Mouse (Mus musculus): Measurements from ENCODE around the gene Ip6k3. TPM values are rescaled to one million over a fixed set of nuclear protein-coding genes. Genes with fewer than 3 reads are reported as not detected.
A peak's percentile ranks its signal among the peaks of the same experiment; 100 is the strongest.

Ip6k3 gene
- total RNA-seq (2018; cell fraction: chromatin; rRNA removed) = 1 to 10 TPM in 10 of 26 experiments, under 1 TPM in 3, not detected in 13; 0.33 to 2.5 (median 1.4) TPM
- total RNA-seq (2018; cell fraction: cytosol; rRNA removed) = 1 to 10 TPM in 12 of 26 experiments, under 1 TPM in 3, not detected in 11; 0.05 to 3.0 (median 2.1) TPM
- total RNA-seq (2018; cell fraction: nucleus; rRNA removed) = 1 to 10 TPM in 12 of 26 experiments, under 1 TPM in 1, not detected in 13; 0.77 to 3.2 (median 1.9) TPM
- polyA plus RNA-seq (2018) = not detected in 3 replicates

GRCm38 (mm10) chr17:27167545-27167944 is at the start of gene Ip6k3:
Gene Ip6k3 (minus strand): TSS chr17:27167795.
- H3K79me2 ChIP-seq (ENCODE audit: inconsistent target) = no peaks in the 10 kb centered on the region
- WGBS (ENCODE audit: missing documents) = 75% methylated on average over 4 of the region's 4 CpGs
- H3K4me3 ChIP-seq (ENCODE audit: inconsistent target) = no peak within 1 kb of the TSS

GRCm38 (mm10) chr17:27212768-27213525 is 45.4 kb upstream of the Ip6k3 start:
- 37% methylated on average over 11 of the region's 11 CpGs for WGBS (ENCODE audit: missing documents)
- no peak overlapping the region for H3K27ac ChIP-seq
- H3K4me3 ChIP-seq (ENCODE audit: inconsistent target) = no peak overlapping the region

More at GRCm38 (mm10) chr17:27167545-27167944, at the start of gene Ip6k3:
- no peak within 1 kb of the TSS for H3K27ac ChIP-seq
- H3K36me3 ChIP-seq (ENCODE audit: inconsistent target) = no peaks in the 10 kb centered on the region

DNA sequence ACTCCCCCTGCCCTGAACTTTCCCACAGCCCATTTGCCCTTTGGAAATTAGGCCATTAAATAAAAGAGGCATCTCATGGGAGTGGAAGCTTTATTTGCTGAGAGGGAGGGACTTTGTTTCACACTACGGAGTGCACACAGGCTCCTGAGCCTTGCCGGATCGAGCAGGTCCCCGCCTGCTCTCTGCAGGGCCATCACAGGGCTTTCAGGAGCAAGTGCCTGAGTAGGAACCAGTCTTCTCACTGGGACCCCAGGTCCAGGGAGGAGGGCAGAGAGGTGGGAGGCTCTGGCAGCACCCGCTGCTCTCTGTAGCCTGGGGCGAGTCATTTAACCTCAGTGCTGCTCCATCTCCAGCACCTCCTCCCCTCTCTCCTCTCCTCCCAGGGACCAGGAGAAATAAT is 44.4 kb upstream of the Ip6k3 start:
- 90% methylated on average over 4 of the region's 6 CpGs for WGBS (ENCODE audit: missing documents)

More at GRCm38 (mm10) chr17:27212768-27213525, 45.4 kb upstream of the Ip6k3 start:
- Histone ChIP-seq H3K79me2 (ENCODE audit: inconsistent target) (no peaks in the 10 kb centered on the region), H3K36me3 (ENCODE audit: inconsistent target) (no peaks in the 10 kb centered on the region)

GRCm38 (mm10) chr17:27207113-27207707 is 39.6 kb upstream of the Ip6k3 start:
- WGBS (ENCODE audit: missing documents) = 27% methylated on average over 11 of the region's 11 CpGs
- H3K4me3 ChIP-seq (ENCODE audit: inconsistent target) = no peak overlapping the region
- no peak overlapping the region for H3K27ac ChIP-seq

More for the DNA sequence above, 44.4 kb upstream of the Ip6k3 start:
- Histone ChIP-seq H3K36me3 (ENCODE audit: inconsistent target) (no peaks in the 10 kb centered on the region), H3K27ac (no peak overlapping the region), H3K4me3 (ENCODE audit: inconsistent target) (no peak overlapping the region), H3K79me2 (ENCODE audit: inconsistent target) (no peaks in the 10 kb centered on the region)

GRCm38 (mm10) chr17:27204075-27204909 is 36.7 kb upstream of the Ip6k3 start, which contains the start of gene Lemd2:
Gene Lemd2 (minus strand): TSS chr17:27204469.
- Histone ChIP-seq H3K4me3 (ENCODE audit: inconsistent target) (peak within 1 kb of the TSS; percentile 52), H3K79me2 (ENCODE audit: inconsistent target) (peaks cover 26% of the 10 kb centered on the region), H3K36me3 (ENCODE audit: inconsistent target) (peaks cover 13% of the 10 kb centered on the region), H3K27ac (peak within 1 kb of the TSS; percentile 60)
- 5% methylated on average over 78 of the region's 97 CpGs for WGBS (ENCODE audit: missing documents)

More at GRCm38 (mm10) chr17:27207113-27207707, 39.6 kb upstream of the Ip6k3 start:
- no peaks in the 10 kb centered on the region for H3K36me3 ChIP-seq (ENCODE audit: inconsistent target)
- peaks cover 12% of the 10 kb centered on the region for H3K79me2 ChIP-seq (ENCODE audit: inconsistent target)

DNA sequence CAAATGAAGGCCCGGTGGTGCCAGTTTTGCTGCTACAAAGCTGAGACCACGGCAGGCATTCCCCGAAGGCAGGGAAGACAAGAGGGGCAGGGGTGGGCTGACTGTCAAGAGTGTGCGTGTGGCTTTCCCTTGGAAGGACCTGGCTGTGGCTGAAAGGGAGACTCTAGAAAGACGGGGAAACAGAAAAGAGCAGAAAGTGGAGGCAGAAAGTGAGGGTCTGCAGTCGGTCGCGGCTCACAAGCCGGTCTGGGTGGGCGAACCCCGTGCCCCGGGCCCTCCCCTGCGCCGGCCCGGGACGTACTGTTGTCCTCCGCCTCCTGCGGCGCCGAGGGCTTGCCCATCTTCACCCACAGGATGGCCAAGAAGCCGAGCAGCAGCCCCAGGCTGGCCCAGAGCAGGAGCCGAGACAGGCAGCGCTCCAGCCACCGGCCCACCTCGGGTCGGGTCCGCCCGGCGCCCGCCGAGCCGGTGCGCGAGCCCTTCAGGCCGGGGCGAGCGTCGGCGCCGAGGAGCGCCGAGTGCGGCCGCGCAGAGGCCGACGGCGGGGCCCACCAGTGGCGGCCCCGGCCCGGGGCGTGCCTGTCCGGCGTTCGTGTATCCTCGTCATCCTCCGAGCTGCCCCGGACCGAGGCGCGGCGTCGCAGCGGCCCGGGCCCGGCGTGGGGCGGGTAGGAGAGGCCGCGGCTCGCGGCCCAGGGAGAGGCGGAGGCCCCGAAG is 35.9 kb upstream of the Ip6k3 start:
- Histone ChIP-seq H3K36me3 (ENCODE audit: inconsistent target) (peaks cover 21% of the 10 kb centered on the region), H3K27ac (peak overlapping the region; percentile 60), H3K4me3 (ENCODE audit: inconsistent target) (peak overlapping the region; percentile 52), H3K79me2 (ENCODE audit: inconsistent target) (peaks cover 26% of the 10 kb centered on the region)
- under 1% methylated on average over 59 of the region's 74 CpGs for WGBS (ENCODE audit: missing documents)

DNA sequence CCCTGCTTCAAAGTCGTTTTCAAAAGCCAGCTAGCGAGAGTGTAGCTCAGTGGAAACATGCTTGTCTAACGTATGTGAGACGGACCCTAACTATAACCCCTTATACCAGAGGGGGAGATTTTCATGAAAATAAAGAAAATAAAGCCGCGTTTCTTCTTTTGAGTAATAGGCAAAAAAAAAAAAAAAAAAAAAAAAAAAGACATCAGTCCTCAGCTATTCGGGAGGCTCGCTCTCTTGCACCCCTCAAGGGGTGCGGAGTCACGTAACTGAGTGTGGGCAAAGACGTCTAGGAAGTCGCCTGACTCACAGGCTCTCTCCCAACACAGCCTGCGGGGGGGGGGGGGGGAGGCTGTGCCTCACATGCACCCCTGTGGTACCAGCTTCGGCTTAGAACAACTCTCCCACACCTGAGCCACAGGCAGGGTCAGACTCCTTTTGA is 35.3 kb upstream of the Ip6k3 start:
- H3K4me3 ChIP-seq (ENCODE audit: inconsistent target) = peak overlapping the region; percentile 52
- peak overlapping the region; percentile 60 for H3K27ac ChIP-seq
- WGBS (ENCODE audit: missing documents) = 29% methylated on average over 12 of the region's 14 CpGs
- H3K36me3 ChIP-seq (ENCODE audit: inconsistent target) = peaks cover 27% of the 10 kb centered on the region
- H3K79me2 ChIP-seq (ENCODE audit: inconsistent target) = peaks cover 26% of the 10 kb centered on the region

GRCm38 (mm10) chr17:27201981-27202380 is 34.4 kb upstream of the Ip6k3 start:
- Histone ChIP-seq H3K79me2 (ENCODE audit: inconsistent target) (peaks cover 26% of the 10 kb centered on the region), H3K4me3 (ENCODE audit: inconsistent target) (no peak overlapping the region), H3K27ac (no peak overlapping the region), H3K36me3 (ENCODE audit: inconsistent target) (peaks cover 36% of the 10 kb centered on the region)
- 79% methylated on average over 2 of the region's 2 CpGs for WGBS (ENCODE audit: missing documents)

DNA sequence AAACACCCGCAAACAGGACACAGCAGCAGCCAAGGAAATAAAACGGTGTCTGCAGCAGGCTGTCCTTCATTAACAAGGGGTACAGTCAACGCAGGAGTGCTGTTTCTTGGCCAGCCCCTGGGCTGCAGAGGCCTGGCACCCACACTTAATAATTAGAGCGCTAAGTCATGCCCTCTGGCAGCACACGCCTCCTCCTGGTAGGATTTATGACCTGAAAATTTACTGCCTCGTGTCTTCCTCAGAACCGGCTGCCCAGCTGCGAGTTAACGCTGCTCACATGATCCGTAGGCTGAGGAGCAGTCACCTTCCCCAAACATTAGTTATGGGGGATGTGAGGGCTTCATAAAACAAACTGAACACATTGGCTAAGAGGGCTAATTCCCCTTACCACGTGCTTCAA is 33.2 kb upstream of the Ip6k3 start:
- 36% methylated on average over 10 of the region's 11 CpGs for WGBS (ENCODE audit: missing documents)
- H3K79me2 ChIP-seq (ENCODE audit: inconsistent target) = peaks cover 26% of the 10 kb centered on the region
- H3K36me3 ChIP-seq (ENCODE audit: inconsistent target) = peaks cover 48% of the 10 kb centered on the region
- no peak overlapping the region for H3K27ac ChIP-seq
- H3K4me3 ChIP-seq (ENCODE audit: inconsistent target) = no peak overlapping the region

GRCm38 (mm10) chr17:27199864-27200263 is 32.3 kb upstream of the Ip6k3 start:
- WGBS (ENCODE audit: missing documents) = 92% methylated on average over 7 of the region's 7 CpGs
- H3K36me3 ChIP-seq (ENCODE audit: inconsistent target) = peaks cover 58% of the 10 kb centered on the region
- no peak overlapping the region for H3K27ac ChIP-seq
- H3K79me2 ChIP-seq (ENCODE audit: inconsistent target) = peaks cover 26% of the 10 kb centered on the region
- no peak overlapping the region for H3K4me3 ChIP-seq (ENCODE audit: inconsistent target)

DNA sequence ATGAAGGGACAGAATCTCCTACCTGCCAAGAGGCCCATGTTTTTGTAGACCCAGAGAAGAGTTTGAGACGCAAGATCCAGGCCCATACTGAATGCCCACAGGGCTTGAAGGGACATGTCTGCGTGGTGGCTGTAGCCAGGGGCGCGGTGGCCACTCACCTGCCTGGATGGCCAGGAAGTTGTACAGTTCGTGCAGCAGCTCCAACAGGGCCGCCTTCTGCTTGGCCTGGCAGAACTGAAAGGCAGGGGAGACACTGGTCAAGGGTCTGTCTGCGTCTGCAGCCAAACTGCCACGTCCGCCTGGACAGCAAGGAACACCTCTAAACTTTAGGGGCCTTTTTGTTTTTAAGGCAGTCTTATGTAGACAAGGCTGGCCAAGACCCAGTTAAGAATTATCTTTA is 31.6 kb upstream of the Ip6k3 start:
- 97% methylated on average over 9 of the region's 9 CpGs for WGBS (ENCODE audit: missing documents)
- Histone ChIP-seq H3K36me3 (ENCODE audit: inconsistent target) (peaks cover 64% of the 10 kb centered on the region), H3K4me3 (ENCODE audit: inconsistent target) (no peak overlapping the region), H3K79me2 (ENCODE audit: inconsistent target) (peaks cover 26% of the 10 kb centered on the region), H3K27ac (no peak overlapping the region)

DNA sequence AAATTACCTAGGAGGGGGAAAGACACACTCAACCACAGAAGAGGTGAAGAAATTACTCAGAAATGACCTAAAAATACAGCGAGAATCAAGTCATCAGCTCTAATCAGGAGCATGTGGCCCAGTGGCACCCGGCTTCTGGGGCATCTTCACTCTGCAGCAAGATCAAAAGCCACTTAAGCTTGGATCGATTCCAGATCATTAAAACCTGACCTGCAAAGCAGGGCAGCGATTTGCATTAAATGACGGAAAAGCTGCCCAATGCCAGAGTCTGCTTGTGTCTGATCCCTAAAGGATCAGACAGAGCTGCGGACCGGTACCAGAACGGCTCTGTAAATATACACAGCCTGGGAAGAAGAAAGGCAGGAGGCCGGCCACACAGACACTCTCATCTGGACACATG is 28.6 kb upstream of the Ip6k3 start:
- no peak overlapping the region for H3K27ac ChIP-seq
- peaks cover 7% of the 10 kb centered on the region; the same call in 1 of the 2 replicates for H3K79me2 ChIP-seq (ENCODE audit: inconsistent target)
- H3K4me3 ChIP-seq (ENCODE audit: inconsistent target) = no peak overlapping the region
- WGBS (ENCODE audit: missing documents) = 97% methylated on average over 8 of the region's 9 CpGs
- H3K36me3 ChIP-seq (ENCODE audit: inconsistent target) = peaks cover 90% of the 10 kb centered on the region

DNA sequence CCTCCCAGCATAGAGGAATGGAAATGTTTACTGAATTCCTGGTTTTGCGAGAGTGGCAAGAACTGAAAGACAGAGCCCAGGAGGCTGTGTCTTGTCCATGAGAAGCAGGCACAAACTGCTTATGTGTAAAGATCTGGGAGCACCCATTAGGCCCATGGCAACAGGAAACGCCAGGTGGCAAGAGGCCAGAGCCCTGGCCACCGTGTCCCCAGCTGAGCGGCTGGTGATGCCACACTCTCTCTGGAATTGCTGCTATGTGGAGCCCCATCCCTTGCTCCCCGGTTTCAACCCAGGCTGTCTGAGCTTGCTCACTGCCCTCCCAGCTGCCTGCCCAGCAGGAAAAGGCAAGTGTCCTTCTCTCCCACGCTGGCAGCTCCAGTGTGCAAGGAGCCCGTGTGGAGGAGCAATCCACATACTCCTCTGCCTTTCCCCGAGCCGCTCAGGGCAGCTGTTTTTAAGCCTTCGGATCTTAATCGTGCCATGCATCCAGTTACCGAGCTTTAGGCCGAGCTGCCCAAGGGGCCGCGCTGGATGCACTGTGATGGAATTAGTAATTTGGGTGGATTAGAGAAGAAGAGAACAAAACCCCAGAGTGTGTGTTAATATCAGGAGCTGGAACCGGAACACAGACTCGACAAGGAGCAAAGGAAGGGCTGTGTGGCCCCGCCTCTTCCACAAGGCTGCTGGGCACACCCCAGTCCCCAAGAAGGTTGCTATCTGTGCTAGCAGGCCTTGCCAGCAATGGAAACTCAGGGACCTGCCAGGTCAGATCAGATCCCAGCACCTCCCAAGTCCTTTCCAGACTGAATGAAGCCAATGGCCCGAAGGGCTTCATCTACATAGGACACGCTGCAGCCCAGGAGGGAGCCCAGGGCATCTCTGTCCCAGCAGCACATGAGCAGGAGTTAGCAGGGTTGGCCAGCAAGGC is 26.9 kb upstream of the Ip6k3 start:
- no peaks in the 10 kb centered on the region for H3K79me2 ChIP-seq (ENCODE audit: inconsistent target)
- H3K4me3 ChIP-seq (ENCODE audit: inconsistent target) = no peak overlapping the region
- H3K36me3 ChIP-seq (ENCODE audit: inconsistent target) = peaks cover 90% of the 10 kb centered on the region
- no peak overlapping the region for H3K27ac ChIP-seq
- 93% methylated on average over 20 of the region's 20 CpGs for WGBS (ENCODE audit: missing documents)
